Mouse (Mus musculus) MEL (cell line): ENCODE measurements around the gene Axl. TPM values are rescaled to one million over a fixed set of nuclear protein-coding genes. Genes with fewer than 3 reads are reported as not detected.
"Not testable (repeated sequence)": the region's sequence is repeated elsewhere in the genome, so short reads cannot be mapped to it uniquely, and the experiment has no call there.

Experiments used
- DNase-seq: peaks from one replicate; pipeline ENCODE4 v3.0.0; 2011; ENCODE audit warnings: low read depth, low spot score
- H3K27ac ChIP-seq: 2 replicates; pipeline ENCODE4 v1.5.1; 2012; ENCODE audit warnings: low read depth, mild to moderate bottlenecking, control low read depth, low read length, moderate library complexity; ENCODE audit not compliant: control insufficient read depth
- H3K27me3 ChIP-seq, 2 experiments: fragments of 150-350 bp in 1 of 2; sonication (generic) in 1 of 2; 2 replicates each; pipeline ENCODE4 v1.6.1; 2012; ENCODE audit warnings: low read length in 2 of 2, mild to moderate bottlenecking in 2 of 2, improper control_type of control experiment in 1 of 2, moderate library complexity in 1 of 2; ENCODE audit not compliant: insufficient read depth in 2 of 2, control insufficient read depth in 1 of 2
- H3K36me3 ChIP-seq, 2 experiments: 2 replicates each; pipeline ENCODE4 v1.6.1; 2012 to 2014; ENCODE audit warnings: low read length in 2 of 2, improper control_type of control experiment in 1 of 2, inconsistent platforms in 1 of 2, mild to moderate bottlenecking in 1 of 2; ENCODE audit not compliant: insufficient read depth in 2 of 2, control insufficient read depth in 1 of 2
- H3K4me1 ChIP-seq, 2 experiments: fragments of 150-350 bp in 1 of 2; sonication (generic) in 1 of 2; 2 replicates each; pipeline ENCODE4 v1.6.1; 2012; ENCODE audit warnings: low read length in 2 of 2, improper control_type of control experiment in 1 of 2, mild to moderate bottlenecking in 1 of 2; ENCODE audit not compliant: insufficient read depth in 2 of 2, control insufficient read depth in 1 of 2
- H3K4me3 ChIP-seq, 2 experiments: fragments of 150-350 bp in 1 of 2; sonication (generic) in 1 of 2; 2 replicates each; pipeline ENCODE4 v1.5.1; 2012; ENCODE audit warnings: low read depth in 2 of 2, low read length in 2 of 2, mild to moderate bottlenecking in 2 of 2, moderate library complexity in 2 of 2, control low read depth in 1 of 2, improper control_type of control experiment in 1 of 2; ENCODE audit not compliant: control insufficient read depth in 1 of 2, insufficient read depth in 1 of 2
- H3K79me2 ChIP-seq: 2 replicates; pipeline ENCODE4 v1.6.1; 2012; ENCODE audit warnings: mild to moderate bottlenecking, low read length, moderate library complexity; ENCODE audit not compliant: control insufficient read depth, poor library complexity, insufficient read depth
- H3K9ac ChIP-seq: 2 replicates; pipeline ENCODE4 v1.6.1; 2012; ENCODE audit warnings: low read depth, mild to moderate bottlenecking, control low read depth, low read length, moderate library complexity; ENCODE audit not compliant: control insufficient read depth, poor library complexity, severe bottlenecking
- H3K9me3 ChIP-seq: fragments of 150-350 bp; sonication (generic); replicated peaks from 2 replicates; pipeline ENCODE4 v1.6.1; 2012; ENCODE audit warnings: mild to moderate bottlenecking, low read length, improper control_type of control experiment, moderate library complexity; ENCODE audit not compliant: insufficient read depth
- CHD1 ChIP-seq: IDR thresholded peaks from 2 replicates; pipeline ENCODE4 v1.6.1; 2012; ENCODE audit warnings: low read depth, mild to moderate bottlenecking, inconsistent platforms, low read length, improper control_type of control experiment
- CTCF ChIP-seq, 3 experiments: IDR thresholded peaks in 2 of 3; conservative IDR thresholded peaks in 1 of 3; 2 replicates each; pipeline ENCODE4 v1.5.1; 2011 to 2012; ENCODE audit warnings: low read length in 3 of 3, low read depth in 2 of 3, mild to moderate bottlenecking in 2 of 3, improper control_type of control experiment in 1 of 3, inconsistent platforms in 1 of 3, mixed read lengths in 1 of 3, moderate library complexity in 1 of 3; ENCODE audit not compliant: control insufficient read depth in 1 of 3, insufficient read depth in 1 of 3, poor library complexity in 1 of 3, severe bottlenecking in 1 of 3
- ETS1 ChIP-seq: IDR thresholded peaks from 2 replicates; pipeline ENCODE4 v1.6.1; 2012; ENCODE audit warnings: low read depth, mild to moderate bottlenecking, inconsistent platforms, low read length, improper control_type of control experiment, moderate library complexity
- GATA1 ChIP-seq: IDR thresholded peaks from 2 replicates; pipeline ENCODE4 v1.6.1; 2011; ENCODE audit warnings: low read depth, low read length, improper control_type of control experiment
- HCFC1 ChIP-seq: IDR thresholded peaks from 2 replicates; pipeline ENCODE4 v1.6.1; 2012; ENCODE audit warnings: low read depth, mild to moderate bottlenecking, inconsistent platforms, low read length, improper control_type of control experiment, moderate library complexity
- JUND ChIP-seq: IDR thresholded peaks from 2 replicates; pipeline ENCODE4 v1.6.1; 2011; ENCODE audit warnings: low read depth, mild to moderate bottlenecking, improper control_type of control experiment, low read length
- MYC ChIP-seq: IDR thresholded peaks from 2 replicates; pipeline ENCODE4 v1.6.1; 2011; ENCODE audit warnings: low read depth, mild to moderate bottlenecking, low read length, improper control_type of control experiment, moderate library complexity
- POLR2A ChIP-seq, 2 experiments: IDR thresholded peaks; 2 replicates each; pipeline ENCODE4 v1.6.1; 2011 to 2012; ENCODE audit warnings: low read length in 2 of 2, mild to moderate bottlenecking in 2 of 2, control low read depth in 1 of 2, improper control_type of control experiment in 1 of 2, low read depth in 1 of 2, moderate library complexity in 1 of 2; ENCODE audit not compliant: control insufficient read depth in 1 of 2, insufficient read depth in 1 of 2, poor library complexity in 1 of 2
- RAD21 ChIP-seq: IDR thresholded peaks from 2 replicates; pipeline ENCODE4 v1.6.1; 2011; ENCODE audit warnings: mild to moderate bottlenecking, low read depth, low read length, improper control_type of control experiment
- RCOR1 ChIP-seq: IDR thresholded peaks from 2 replicates; pipeline ENCODE4 v1.6.1; 2012; ENCODE audit warnings: low read depth, mild to moderate bottlenecking, inconsistent platforms, low read length, improper control_type of control experiment
- SMC3 ChIP-seq: IDR thresholded peaks from 2 replicates; pipeline ENCODE4 v1.6.1; 2011; ENCODE audit warnings: low read depth, low read length, improper control_type of control experiment
- TAL1 ChIP-seq: IDR thresholded peaks from 2 replicates; pipeline ENCODE4 v1.6.1; 2012; ENCODE audit warnings: mild to moderate bottlenecking, inconsistent platforms, low read length, moderate library complexity, mixed read lengths
- UBTF ChIP-seq: IDR thresholded peaks from 2 replicates; pipeline ENCODE4 v1.6.1; 2012; ENCODE audit warnings: low read depth, mild to moderate bottlenecking, inconsistent platforms, low read length, improper control_type of control experiment, moderate library complexity, borderline replicate concordance; ENCODE audit not compliant: insufficient read depth
- USF1 ChIP-seq: IDR thresholded peaks from 2 replicates; pipeline ENCODE4 v1.6.1; 2014; ENCODE audit warnings: low read depth, mild to moderate bottlenecking, inconsistent platforms, low read length, improper control_type of control experiment, moderate library complexity
- ZC3H11A ChIP-seq: IDR thresholded peaks from 2 replicates; pipeline ENCODE4 v1.6.1; 2012; ENCODE audit warnings: low read depth, mild to moderate bottlenecking, inconsistent platforms, low read length, improper control_type of control experiment
- ZKSCAN1 ChIP-seq: IDR thresholded peaks from 2 replicates; pipeline ENCODE4 v1.6.1; 2012; ENCODE audit warnings: low read depth, mild to moderate bottlenecking, inconsistent platforms, low read length, improper control_type of control experiment, moderate library complexity
- ZMIZ1 ChIP-seq: IDR thresholded peaks from 2 replicates; pipeline ENCODE4 v1.6.1; 2012; ENCODE audit warnings: low read depth, mild to moderate bottlenecking, inconsistent platforms, low read length, improper control_type of control experiment, moderate library complexity
- ZNF384 ChIP-seq: IDR thresholded peaks from 2 replicates; pipeline ENCODE4 v1.6.1; 2012; ENCODE audit warnings: low read depth, mild to moderate bottlenecking, inconsistent platforms, low read length, improper control_type of control experiment
- polyA plus RNA-seq, 2 experiments: library from polyadenylated mRNA; stranded (reverse) in 1 of 2; unstranded in 1 of 2; fragments of >175 nt in 1 of 2; fragments of >200 nt in 1 of 2; gene quantifications; 2 replicates each; pipeline versions ENCODE4 v1.2.1 to v1.2.4; 2012; ENCODE audit warnings: low replicate concordance in 2 of 2, low read depth in 1 of 2; ENCODE audit not compliant: insufficient read length in 2 of 2, insufficient read depth in 1 of 2, missing spikeins in 1 of 2
- total RNA-seq: library from RNA; depleted of rRNA; stranded (reverse); fragments of 300-350 nt; gene quantifications from 2 replicates; pipeline ENCODE4 v1.2.3, GENCODE M21; 2012

The Axl gene
- total and polyA plus RNA-seq, 3 experiments, result 0.19 TPM; not detected in 2

DNA sequence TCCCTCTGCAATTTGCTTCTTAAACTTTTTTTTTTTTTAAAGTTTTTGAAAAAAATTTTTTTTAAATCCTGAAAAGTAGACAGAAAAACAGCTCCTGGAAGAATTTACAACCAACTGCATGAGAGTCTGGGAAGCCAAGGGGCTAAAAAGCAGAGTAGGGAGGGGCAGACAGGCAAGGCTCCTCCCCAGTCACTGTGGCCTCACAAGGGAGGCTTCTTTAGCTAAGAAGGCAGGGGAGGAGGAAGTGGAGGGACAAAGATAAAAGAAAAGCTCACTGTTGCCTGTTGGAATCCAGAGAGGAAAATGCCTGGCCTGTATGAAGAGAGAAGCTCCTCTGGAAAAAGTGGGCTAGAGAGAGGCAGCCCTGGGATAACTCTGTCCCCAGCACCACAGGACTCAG, 66.7 kb downstream of the Axl start:
- H3K4me3 ChIP-seq, H3K27me3 ChIP-seq, H3K9me3 ChIP-seq, H3K9ac ChIP-seq, H3K79me2 ChIP-seq: not testable (repeated sequence)
- 0 out of 2 replicates have a peak, but pooled peaks have one; percentile 22 for TF ChIP-seq GATA1
- DNase-seq, result peak; percentile 75
- peak overlapping the region; percentile 40 for H3K27ac ChIP-seq
- H3K4me1 ChIP-seq, result peaks cover 3 to 19% of the 10 kb centered on the region in 2 experiments; a peak in 3 of 4 replicates
- peaks cover 20 to 26% of the 10 kb centered on the region in 2 experiments for H3K36me3 ChIP-seq

DNA sequence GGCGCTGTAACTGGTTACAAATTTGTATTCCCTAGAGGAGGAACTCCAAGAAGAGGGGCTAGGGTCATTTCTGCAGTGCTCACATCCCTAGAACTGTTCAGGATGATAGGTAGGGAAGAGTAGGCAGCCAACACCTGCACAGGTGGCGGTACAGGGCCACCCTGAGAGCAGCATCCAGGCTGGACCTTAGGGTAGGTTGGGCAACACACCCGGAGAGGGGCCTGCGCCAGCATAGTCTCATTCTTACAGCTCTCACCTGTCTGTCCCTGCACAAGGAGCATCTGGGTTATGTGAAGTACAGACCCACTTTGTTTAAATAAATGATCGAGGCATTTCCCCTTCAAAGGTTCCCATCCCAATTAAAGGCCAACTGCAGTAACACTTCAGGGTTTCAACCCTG, 67.7 kb downstream of the Axl start:
- H3K4me3 ChIP-seq, result no peak overlapping the region
- H3K4me1 ChIP-seq, result peaks cover 3 to 19% of the 10 kb centered on the region in 2 experiments; a peak in 3 of 4 replicates
- no peak for DNase-seq
- H3K36me3 ChIP-seq, result peaks cover 15 to 26% of the 10 kb centered on the region in 2 experiments
- no peak overlapping the region for H3K9ac ChIP-seq
- no peaks in the 10 kb centered on the region for H3K27me3 ChIP-seq
- H3K27ac ChIP-seq, result no peak overlapping the region
- H3K9me3 ChIP-seq, result no peaks in the 10 kb centered on the region
- peaks cover 3% of the 10 kb centered on the region; the same call in 1 of the 2 replicates for H3K79me2 ChIP-seq
- TF ChIP-seq RCOR1, result no peak
- TF ChIP-seq JUND, result no peak
- TF ChIP-seq ZKSCAN1, result no peak

DNA sequence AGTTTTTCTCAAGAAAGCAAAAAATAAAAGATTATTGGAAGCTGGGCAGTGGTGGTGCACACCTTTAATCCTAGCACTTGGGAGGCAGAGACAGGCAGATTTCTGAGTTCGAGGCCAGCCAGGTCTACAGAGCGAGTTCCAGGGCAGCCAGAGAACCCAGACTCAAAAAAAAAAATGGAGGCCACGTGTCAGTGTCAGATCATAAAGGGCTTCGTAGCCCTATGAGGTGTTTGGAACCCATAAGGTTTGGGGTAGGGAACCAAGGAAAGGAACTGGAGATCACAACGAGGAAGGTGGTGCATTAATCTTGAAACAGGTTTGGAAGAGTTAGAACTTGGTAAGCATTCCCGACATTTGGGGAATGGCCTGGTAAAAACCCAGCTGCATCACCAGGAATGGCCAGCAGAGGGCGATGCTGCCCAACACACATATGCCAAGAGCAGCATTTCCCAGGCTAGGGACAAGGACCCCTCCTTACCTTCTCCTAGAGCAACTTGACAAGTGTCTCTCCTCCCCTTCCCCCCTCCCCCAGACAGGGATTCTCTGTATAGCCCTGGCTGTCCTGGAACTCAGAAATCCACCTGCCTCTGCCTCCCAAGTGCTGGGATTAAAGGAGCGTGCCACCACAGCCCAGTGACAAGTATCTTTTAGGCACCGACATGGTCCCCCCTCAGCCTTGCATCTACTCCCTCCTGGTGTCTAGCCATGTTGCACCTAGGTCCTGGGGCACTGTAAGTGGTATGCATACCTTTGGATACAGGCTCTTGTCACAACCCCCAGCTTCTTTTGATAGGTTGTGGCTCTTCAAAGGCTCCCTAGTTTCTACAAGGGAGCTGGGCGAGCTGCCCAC, 68.5 kb downstream of the Axl start:
- peak overlapping the region in 1 of 2 experiments; percentile 42; a peak in 3 of 4 replicates for H3K4me3 ChIP-seq
- H3K4me1 ChIP-seq, result peaks cover 3 to 19% of the 10 kb centered on the region in 2 experiments; a peak in 3 of 4 replicates
- no peaks in the 10 kb centered on the region for H3K27me3 ChIP-seq
- peak; percentile 79 for DNase-seq
- H3K9me3 ChIP-seq, result no peaks in the 10 kb centered on the region
- H3K79me2 ChIP-seq, result peaks cover 3% of the 10 kb centered on the region; the same call in 1 of the 2 replicates
- H3K9ac ChIP-seq, result peak overlapping the region; percentile 64
- H3K36me3 ChIP-seq, result peaks cover 9 to 26% of the 10 kb centered on the region in 2 experiments
- H3K27ac ChIP-seq, result peak overlapping the region; percentile 88
- TF ChIP-seq JUND (no peak), ZMIZ1 (0 out of 2 replicates have a peak, but pooled peaks have one; percentile 15), POLR2A (IDR thresholded peaks at IDR 0.05; ENCODE audit: control insufficient read depth in 1 of 2, insufficient read depth in 1 of 2, low read depth in 1 of 2, low read length in 2 of 2, poor library complexity in 1 of 2) (0 out of 4 replicates have a peak, but pooled peaks of 1 of the 2 experiments have one; percentile 21), HCFC1 (0 out of 2 replicates have a peak, but pooled peaks have one; percentile 13), ETS1 (no peak), SMC3 (peak; percentile 47), CHD1 (no peak), MYC (0 out of 2 replicates have a peak, but pooled peaks have one; percentile 23), UBTF (no peak), ZNF384 (peak; percentile 47; the same call in 1 of the 2 replicates), ZC3H11A (peak; percentile 36), RAD21 (peak; percentile 63), CTCF (IDR thresholded peaks at IDR 0.05 in 2 of 3, conservative IDR thresholded peaks at IDR 0.05 in 1 of 3; ENCODE audit: control insufficient read depth in 1 of 3, insufficient read depth in 1 of 3, low read depth in 2 of 3, low read length in 3 of 3, poor library complexity in 1 of 3, severe bottlenecking in 1 of 3) (peak; percentile 78 to 98 (median 88)), TAL1 (no peak), USF1 (0 out of 2 replicates have a peak, but pooled peaks have one; percentile 36)
